Mouse (Mus musculus): ENCODE measurements around the gene Mblac1. TPM values are rescaled to one million over a fixed set of nuclear protein-coding genes. Genes with fewer than 3 reads are reported as not detected.
"Not testable (repeated sequence)": the region's sequence is repeated elsewhere in the genome, so short reads cannot be mapped to it uniquely, and the experiment has no call there.

The Mblac1 gene
- polyA plus RNA-seq, 1 experiment: 5.8 TPM

GRCm38 (mm10) chr5:138207873-138208272, 13.8 kb downstream of the Mblac1 start:
- no peak for DNase-seq (ENCODE audit: low spot score)

DNA sequence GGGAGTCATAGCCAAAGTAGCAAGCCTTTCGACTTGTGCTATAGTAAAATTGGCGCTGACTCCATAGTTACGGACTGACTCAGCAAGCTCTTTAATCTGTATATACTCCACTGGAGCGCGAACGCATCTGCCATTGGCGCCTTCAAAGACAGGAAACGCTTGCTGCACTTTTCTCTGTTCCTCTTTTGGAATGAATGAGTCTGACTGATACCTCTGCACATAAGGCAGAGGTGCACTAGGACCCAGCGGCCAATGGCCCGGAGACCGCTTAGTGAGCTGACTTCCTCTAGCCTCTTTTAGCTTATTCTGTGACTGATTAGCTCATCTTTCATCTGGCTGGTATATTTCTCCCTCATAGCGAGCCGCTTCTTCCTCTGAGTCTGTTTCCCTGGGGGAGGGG, 22.5 kb downstream of the Mblac1 start:
- DNase-seq (ENCODE audit: low spot score): not testable (repeated sequence)

GRCm38 (mm10) chr5:138219864-138220263, 25.8 kb downstream of the Mblac1 start:
- DNase-seq (ENCODE audit: low spot score): no peak

- DNase-seq (ENCODE audit: low spot score): peak; percentile 78
Measured at GRCm38 (mm10) chr5:138222111-138222510, 28.0 kb downstream of the Mblac1 start.

GRCm38 (mm10) chr5:138223287-138223686, 29.2 kb downstream of the Mblac1 start:
- no peak for DNase-seq (ENCODE audit: low spot score)

DNA sequence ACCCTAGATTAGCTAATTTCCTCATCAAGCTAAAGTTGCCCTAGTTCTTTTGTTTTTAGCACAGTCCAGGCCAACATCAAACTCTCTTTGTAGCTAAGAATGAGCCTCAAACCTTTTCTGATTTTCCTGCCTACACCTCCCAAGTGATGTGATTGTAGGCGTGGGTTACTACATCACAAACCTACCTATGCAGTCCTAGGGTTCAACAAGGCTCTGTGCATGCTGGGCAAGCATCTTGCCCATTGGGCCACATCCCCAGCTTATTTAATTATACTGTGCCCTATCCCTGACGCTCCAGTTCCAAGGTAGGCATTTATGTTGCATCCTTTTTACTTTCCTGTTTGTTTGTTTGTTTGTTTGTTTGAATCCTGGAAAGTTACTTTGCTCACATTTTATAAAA, 31.6 kb downstream of the Mblac1 start, which contains the start of gene Nxpe5:
Nxpe5 (plus strand) TSS at position 199 of the 400 bp plus-strand sequence.
- DNase-seq (ENCODE audit: low spot score): no peak

GRCm38 (mm10) chr5:138226491-138226890, 32.4 kb downstream of the Mblac1 start:
- DNase-seq (ENCODE audit: low spot score): no peak

GRCm38 (mm10) chr5:138227367-138227766, 33.3 kb downstream of the Mblac1 start:
- no peak for DNase-seq (ENCODE audit: low spot score)

- DNase-seq (ENCODE audit: low spot score): no peak
Measured at GRCm38 (mm10) chr5:138228026-138228425, 33.9 kb downstream of the Mblac1 start.

DNA sequence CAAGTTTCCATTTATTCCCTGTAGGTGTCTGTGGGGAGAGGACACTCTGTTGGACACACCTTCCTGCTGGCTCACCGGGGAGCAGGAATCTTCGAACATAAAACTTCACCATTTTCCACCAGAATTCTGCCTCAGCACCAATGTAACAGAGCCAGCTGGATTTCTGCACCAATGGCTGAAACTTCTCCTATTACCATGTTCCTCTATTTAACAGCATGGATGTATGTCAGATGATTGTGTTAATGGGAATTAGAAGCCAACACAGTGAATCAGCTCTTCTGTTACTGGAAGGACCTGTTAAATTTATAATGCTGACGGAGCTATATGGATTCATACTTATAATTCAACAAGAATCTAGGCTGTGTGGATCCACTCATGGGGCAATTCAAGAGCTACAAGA, 35.4 kb downstream of the Mblac1 start:
- no peak for DNase-seq (ENCODE audit: low spot score)

DNA sequence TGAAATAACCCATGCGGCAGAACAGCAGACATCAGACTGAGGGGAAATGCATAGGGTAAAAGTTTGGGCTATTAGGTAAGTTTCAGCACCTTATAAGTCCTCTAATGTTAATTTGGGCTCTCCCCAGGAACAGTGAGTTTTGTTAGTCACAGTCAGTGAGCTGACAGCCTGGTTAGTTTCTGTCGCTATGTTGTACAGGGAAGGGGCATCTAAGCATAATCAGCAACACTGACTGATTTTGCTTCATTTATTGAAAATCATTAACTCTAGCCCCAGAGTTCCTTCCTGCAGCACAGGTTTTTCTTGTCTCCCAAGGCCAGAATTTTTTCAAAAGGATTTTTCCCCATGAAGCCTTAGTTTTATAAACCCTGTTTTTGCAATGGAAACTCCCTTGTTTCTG, 39.7 kb downstream of the Mblac1 start:
- no peak for DNase-seq (ENCODE audit: low spot score)

DNA sequence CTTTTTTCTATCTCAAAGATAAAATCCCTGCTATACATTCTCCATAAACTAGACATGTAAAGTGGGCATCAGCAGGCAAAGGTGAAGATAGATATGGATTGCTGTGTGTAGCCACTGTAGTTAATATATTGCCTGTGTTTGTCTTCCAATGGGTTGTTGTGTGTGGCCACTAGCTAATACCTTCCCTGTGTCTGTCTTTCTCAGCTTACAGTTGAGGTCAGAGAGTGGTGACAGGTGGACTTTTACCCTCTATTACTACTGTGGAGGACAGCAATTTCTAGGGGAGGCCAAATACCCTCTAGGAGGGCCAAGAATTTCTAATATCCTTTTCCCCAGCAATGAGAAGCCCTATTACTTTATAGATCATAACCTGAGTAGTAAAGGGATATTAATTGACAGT, 40.1 kb downstream of the Mblac1 start:
- no peak for DNase-seq (ENCODE audit: low spot score)

DNA sequence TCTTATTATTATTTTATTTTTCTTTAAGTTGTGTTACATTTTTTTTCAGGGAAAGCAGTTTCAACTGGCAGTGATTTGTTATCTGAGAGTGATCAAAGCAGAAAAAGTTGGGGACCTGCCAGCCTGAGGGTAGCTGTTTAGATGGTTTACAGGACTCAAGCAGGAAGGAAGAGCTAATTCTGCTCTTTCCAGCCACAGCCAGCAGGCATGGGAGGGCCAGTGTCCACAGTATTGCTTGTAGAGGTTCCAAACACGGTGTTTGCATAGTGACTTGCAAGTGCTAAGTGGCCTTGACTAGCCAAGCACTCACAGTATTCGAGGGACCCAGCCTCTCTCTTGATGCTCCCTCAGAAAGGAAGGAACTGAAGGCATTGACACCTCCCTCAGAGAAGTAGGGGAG, 47.4 kb downstream of the Mblac1 start:
- no peak for DNase-seq (ENCODE audit: low spot score)

Other genes starting within 250 kb of the Mblac1 start
- gene Gjc3, start 231.2 kb upstream of the Mblac1 start, polyA plus RNA-seq (2012; rRNA removed): 1.0 and 1.5 TPM in 2 replicates
- gene Azgp1, start 212.8 kb upstream of the Mblac1 start, polyA plus RNA-seq (2012; rRNA removed): 2.1 and 2.9 TPM in 2 replicates
- not detected in 2 replicates for gene Smok3a, start 173.1 kb upstream of the Mblac1 start, polyA plus RNA-seq (2012; rRNA removed)
- not detected in 2 replicates for gene Smok3b, start 172.9 kb upstream of the Mblac1 start, polyA plus RNA-seq (2012; rRNA removed)
- gene Smok3c, start 141.1 kb upstream of the Mblac1 start, polyA plus RNA-seq (2012; rRNA removed): not detected in 2 replicates
- gene Zkscan1, start 109.2 kb upstream of the Mblac1 start, polyA plus RNA-seq (2012; rRNA removed): 10.2 and 13.2 TPM in 2 replicates
- 21.6 and 24.9 TPM in 2 replicates for gene Zscan21, start 77.4 kb upstream of the Mblac1 start, polyA plus RNA-seq (2012; rRNA removed)
- 5.2 and 6.0 TPM in 2 replicates for gene Zfp113, start 38.6 kb upstream of the Mblac1 start, polyA plus RNA-seq (2012; rRNA removed)
- gene Cops6, start 33.2 kb upstream of the Mblac1 start, polyA plus RNA-seq (2012; rRNA removed): 104 and 109 TPM in 2 replicates
- 29.6 and 31.1 TPM in 2 replicates for gene Ap4m1, start 22.3 kb upstream of the Mblac1 start, polyA plus RNA-seq (2012; rRNA removed)
- 26.9 and 29.7 TPM in 2 replicates for gene Mcm7, start 21.9 kb upstream of the Mblac1 start, polyA plus RNA-seq (2012; rRNA removed)
- gene Taf6, start 6.9 kb upstream of the Mblac1 start, polyA plus RNA-seq (2012; rRNA removed): 39.4 and 47.3 TPM in 2 replicates
- gene Cnpy4, start 6.8 kb upstream of the Mblac1 start, polyA plus RNA-seq (2012; rRNA removed): 22.1 and 24.2 TPM in 2 replicates
- gene Nxpe5, start 31.6 kb downstream of the Mblac1 start, polyA plus RNA-seq (2012; rRNA removed): 1.4 and 1.6 TPM in 2 replicates
- gene Lamtor4, start 61.2 kb downstream of the Mblac1 start, polyA plus RNA-seq (2012; rRNA removed): 121 and 136 TPM in 2 replicates
- 33.8 and 42.4 TPM in 2 replicates for gene BC037034, start 69.7 kb downstream of the Mblac1 start, polyA plus RNA-seq (2012; rRNA removed)
- gene Gal3st4, start 78.5 kb downstream of the Mblac1 start, polyA plus RNA-seq (2012; rRNA removed): 1.7 and 2.1 TPM in 2 replicates
- gene Gm43720, start 85.6 kb downstream of the Mblac1 start, polyA plus RNA-seq (2012; rRNA removed): 0.01 TPM in 1 of 2 replicates, not detected in the other
- 15.4 and 21.8 TPM in 2 replicates for gene Gpc2, start 85.7 kb downstream of the Mblac1 start, polyA plus RNA-seq (2012; rRNA removed)
- gene Stag3, start 85.9 kb downstream of the Mblac1 start, polyA plus RNA-seq (2012; rRNA removed): 2.8 and 3.3 TPM in 2 replicates
- 0.28 and 0.29 TPM in 2 replicates for gene Pvrig, start 147.6 kb downstream of the Mblac1 start, polyA plus RNA-seq (2012; rRNA removed)
- 7.5 and 8.8 TPM in 2 replicates for gene Zfp157, start 247.2 kb downstream of the Mblac1 start, polyA plus RNA-seq (2012; rRNA removed)